Mouse (Mus musculus) small intestine, adult 2 months (tissue): ENCODE results near the gene Adam30.

Experiments used
- CTCF ChIP-seq: fragments of 200-500 bp; IDR thresholded peaks from 2 replicates; pipeline ENCODE4 v1.5.1; 2012; ENCODE audit warnings: low read depth, mild to moderate bottlenecking, control low read depth, inconsistent platforms, low read length, moderate library complexity, mixed read lengths; ENCODE audit not compliant: insufficient replicate concordance, insufficient read length; ENCODE audit errors: extremely low read depth
- POLR2A ChIP-seq: fragments of 200-500 bp; IDR thresholded peaks from 2 replicates; pipeline ENCODE4 v1.6.1; 2012; ENCODE audit warnings: low read depth, mild to moderate bottlenecking, control low read depth, inconsistent platforms, low read length, moderate library complexity

DNA sequence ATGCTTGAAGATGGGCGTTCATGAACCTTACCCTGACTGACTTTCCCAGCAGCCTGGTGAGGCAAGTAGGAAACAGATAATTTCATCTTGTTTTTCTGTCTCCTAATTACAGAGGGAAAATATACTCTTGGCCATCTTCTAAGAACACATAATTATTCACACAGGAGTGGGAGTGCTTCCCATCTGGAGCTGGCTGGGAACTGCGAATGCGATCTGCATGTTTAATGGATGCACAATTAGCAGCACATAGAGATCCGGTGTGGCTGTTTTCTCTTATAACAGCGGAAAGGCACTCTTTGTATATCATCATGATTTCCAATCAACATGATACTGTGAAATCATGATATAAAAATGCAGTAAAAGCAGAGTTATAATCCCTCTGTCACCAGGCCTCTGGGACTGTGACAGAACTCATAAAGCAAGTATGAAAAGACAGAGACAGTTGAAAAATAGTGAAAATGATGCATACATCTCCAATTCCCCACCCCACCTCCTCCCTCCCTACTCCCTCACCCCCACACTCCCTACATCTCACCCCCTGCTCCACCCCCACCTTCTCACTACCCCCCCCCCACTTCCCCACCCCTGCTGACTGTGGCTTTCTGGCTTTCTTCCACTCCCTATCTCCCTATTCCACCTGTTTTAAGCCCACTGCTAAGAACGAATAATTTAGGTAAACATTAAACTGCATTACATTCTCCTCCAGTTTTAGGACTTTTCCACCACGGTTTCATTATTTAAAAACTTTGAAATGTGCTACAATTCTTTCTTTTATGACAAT is 51.1 kb downstream of the Adam30 start:
- no peak for TF ChIP-seq CTCF
- no peak for TF ChIP-seq POLR2A
